Mouse (Mus musculus) midbrain, embryonic 10.5 days (tissue): ENCODE data around the gene Gm9774. TPM values are rescaled to one million over a fixed set of nuclear protein-coding genes. Genes with fewer than 3 reads are reported as not detected.

ENCODE experiments used
- DNase-seq: peaks from one replicate; pipeline ENCODE4 v3.0.0-alpha.2; 2017; ENCODE audit warnings: low spot score
- H3K27ac ChIP-seq: fragments of 300-500 bp; sonication (generic); replicated peaks from 2 replicates; pipeline ENCODE4 v1.5.1; 2016; ENCODE audit warnings: mild to moderate bottlenecking
- H3K27me3 ChIP-seq: fragments of 300-500 bp; sonication (generic); 2 replicates; pipeline ENCODE4 v1.6.1; 2016; ENCODE audit warnings: low read depth, mild to moderate bottlenecking; ENCODE audit not compliant: poor library complexity, severe bottlenecking
- H3K36me3 ChIP-seq: fragments of 300-500 bp; sonication (generic); 2 replicates; pipeline ENCODE4 v1.6.1; 2016; ENCODE audit warnings: mild to moderate bottlenecking, moderate library complexity
- H3K4me1 ChIP-seq: fragments of 300-500 bp; sonication (generic); 2 replicates; pipeline ENCODE4 v1.6.1; 2016
- H3K4me3 ChIP-seq: fragments of 300-500 bp; sonication (generic); 2 replicates; pipeline ENCODE4 v1.5.1; 2016; ENCODE audit warnings: mild to moderate bottlenecking, moderate library complexity
- H3K9me3 ChIP-seq: fragments of 300-500 bp; sonication (generic); replicated peaks from 2 replicates; pipeline ENCODE4 v1.6.1; 2016; ENCODE audit warnings: mild to moderate bottlenecking
- WGBS: fragments of 180-500 bp; shearing (Covaris S2); methylation state at CpG from one replicate; pipeline ENCODE4 v1.1.7; 2016; 5-methylcytosine and 5-hydroxymethylcytosine counted together
- polyA plus RNA-seq: library from polyadenylated mRNA; unstranded; fragments of >200 nt; fragmentation: Nextera tagmentation; extraction: Ambion mirVana; gene quantifications from 2 replicates; pipeline ENCODE4 v1.2.1, GENCODE M21; 2016

The Gm9774 gene
- polyA plus RNA-seq: 9.1 and 11.4 TPM in 2 replicates

DNA sequence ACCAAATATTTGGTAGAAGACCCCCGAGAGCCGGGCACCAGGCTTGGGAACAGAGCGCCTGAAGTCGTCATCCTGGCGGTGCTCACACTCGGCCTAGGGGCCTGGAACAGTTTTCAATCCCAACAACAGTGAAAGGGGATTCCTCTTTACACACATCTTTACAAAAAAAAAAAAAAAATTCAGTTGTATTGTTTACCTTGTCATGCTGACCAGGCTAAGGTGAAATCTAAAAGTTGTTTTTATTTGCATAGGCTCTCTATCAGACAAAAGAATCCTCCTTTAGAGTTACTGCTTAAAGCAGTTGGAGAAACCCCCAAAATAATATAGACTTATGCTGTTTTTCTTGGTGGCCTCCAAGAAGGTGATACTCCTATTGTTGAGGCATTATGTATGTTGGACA lies at the start of gene Gm9774:
Gm9774 (minus strand) TSS at position 101 of the 400 bp plus-strand sequence.
- H3K27me3 ChIP-seq: no peaks in the 10 kb centered on the region
- H3K27ac ChIP-seq: no peak within 1 kb of the TSS
- no peaks in the 10 kb centered on the region for H3K9me3 ChIP-seq
- H3K36me3 ChIP-seq: no peaks in the 10 kb centered on the region
- no peak for DNase-seq
- H3K4me3 ChIP-seq: no peak within 1 kb of the TSS
- H3K4me1 ChIP-seq: no peaks in the 10 kb centered on the region
- WGBS: 93% methylated on average over 6 of the region's 6 CpGs

DNA sequence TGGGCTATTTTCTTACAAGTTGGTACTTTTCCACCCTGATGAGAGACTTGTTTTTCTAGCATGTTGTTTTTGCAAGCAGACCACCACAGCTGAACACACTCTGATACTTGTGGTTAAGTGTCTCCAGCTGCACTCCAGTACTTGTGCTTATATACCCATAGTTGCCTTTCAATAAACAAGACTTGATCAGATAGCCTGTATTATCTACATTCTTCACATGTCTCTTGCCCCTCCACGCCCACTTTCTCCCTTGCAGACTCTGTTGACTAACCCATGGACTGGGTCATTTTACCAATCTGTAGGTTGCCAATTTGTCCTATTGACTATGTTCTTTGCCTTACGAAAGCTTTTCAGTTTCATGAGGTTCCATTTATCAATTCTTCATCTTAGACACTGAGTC lies 40.9 kb upstream of the Gm9774 start:
- H3K36me3 ChIP-seq: no peaks in the 10 kb centered on the region
- H3K27ac ChIP-seq: no peak overlapping the region
- DNase-seq: no peak
- H3K4me3 ChIP-seq: no peak overlapping the region
- H3K4me1 ChIP-seq: no peaks in the 10 kb centered on the region
- no peaks in the 10 kb centered on the region for H3K27me3 ChIP-seq
- WGBS: 82% methylated on average over 2 of the region's 2 CpGs
- no peaks in the 10 kb centered on the region for H3K9me3 ChIP-seq

DNA sequence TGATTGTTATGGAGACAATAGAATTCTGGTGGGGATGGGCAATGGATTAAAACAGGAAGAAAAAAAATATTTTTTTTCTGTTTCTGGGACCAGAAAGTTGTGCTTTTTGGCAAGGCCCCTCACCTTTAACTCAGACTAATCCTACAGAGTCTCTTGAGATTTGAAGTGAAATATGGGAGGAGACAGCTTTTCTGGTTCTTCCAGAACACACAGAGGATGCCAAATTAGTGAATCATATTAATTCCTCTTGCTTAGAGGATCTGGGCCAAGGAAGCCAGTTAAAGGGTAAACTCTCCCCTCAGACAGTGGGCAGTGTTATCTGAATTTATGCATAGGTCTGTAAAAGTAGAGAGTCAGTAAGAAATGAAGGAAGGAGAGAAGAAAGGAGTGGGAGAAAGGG lies 38.2 kb upstream of the Gm9774 start:
- H3K27ac ChIP-seq: no peak overlapping the region
- DNase-seq: no peak
- H3K4me3 ChIP-seq: no peak overlapping the region
- H3K27me3 ChIP-seq: no peaks in the 10 kb centered on the region
- H3K4me1 ChIP-seq: no peaks in the 10 kb centered on the region
- H3K9me3 ChIP-seq: no peaks in the 10 kb centered on the region
- no peaks in the 10 kb centered on the region for H3K36me3 ChIP-seq

DNA sequence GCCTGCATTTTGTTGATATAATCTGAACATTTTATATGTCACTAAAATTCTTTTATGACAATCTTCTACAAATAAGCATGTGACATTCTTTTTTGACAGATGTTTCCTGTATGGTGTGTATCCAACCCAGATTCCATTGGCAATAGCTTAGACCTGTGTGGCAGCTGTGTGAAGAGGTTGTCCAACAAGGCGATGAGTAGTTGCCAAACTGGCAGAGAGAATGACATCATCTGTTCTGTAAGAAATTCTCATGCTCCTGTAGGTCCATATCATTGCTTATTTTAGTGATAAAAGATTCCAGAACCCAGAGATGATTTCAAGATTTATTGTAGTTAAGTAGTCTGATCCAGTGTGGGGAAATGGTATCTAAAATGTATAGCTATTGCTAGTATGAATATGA lies 37.4 kb upstream of the Gm9774 start:
- no peaks in the 10 kb centered on the region for H3K27me3 ChIP-seq
- H3K36me3 ChIP-seq: no peaks in the 10 kb centered on the region
- no peak overlapping the region for H3K27ac ChIP-seq
- WGBS: 96% methylated on average over 1 of the region's 1 CpGs
- no peak overlapping the region for H3K4me3 ChIP-seq
- no peaks in the 10 kb centered on the region for H3K9me3 ChIP-seq
- no peak for DNase-seq
- H3K4me1 ChIP-seq: no peaks in the 10 kb centered on the region

GRCm38 (mm10) chr3:92458620-92459019 lies 29.4 kb upstream of the Gm9774 start, which contains the start of gene Sprr3:
Sprr3 (minus strand) TSS chr3:92458720.
- no peaks in the 10 kb centered on the region for H3K36me3 ChIP-seq
- no peak within 1 kb of the TSS for H3K27ac ChIP-seq
- 76% methylated on average over 2 of the region's 2 CpGs for WGBS
- no peak for DNase-seq
- H3K9me3 ChIP-seq: no peaks in the 10 kb centered on the region
- no peak within 1 kb of the TSS for H3K4me3 ChIP-seq
- no peaks in the 10 kb centered on the region for H3K27me3 ChIP-seq
- H3K4me1 ChIP-seq: no peaks in the 10 kb centered on the region

DNA sequence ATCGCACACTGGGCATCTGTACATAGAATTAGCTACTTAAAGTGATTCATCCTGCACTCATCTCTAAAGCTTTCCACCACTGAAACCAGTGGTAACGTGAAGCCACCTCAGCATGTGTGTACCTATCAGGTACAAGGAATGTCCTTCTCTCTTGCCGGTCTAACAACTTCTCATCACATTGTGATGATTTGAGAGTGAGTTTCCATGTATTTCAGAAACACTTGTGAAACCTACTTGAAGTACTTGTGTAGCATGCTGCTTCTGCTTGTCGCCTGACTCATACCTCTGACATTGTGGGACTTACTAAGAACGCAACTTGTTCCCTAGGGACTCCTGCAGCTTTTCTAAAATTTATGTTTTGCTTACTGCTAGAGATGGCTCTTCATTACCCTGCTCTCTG lies 25.9 kb upstream of the Gm9774 start:
- no peaks in the 10 kb centered on the region for H3K9me3 ChIP-seq
- no peak overlapping the region for H3K27ac ChIP-seq
- H3K4me3 ChIP-seq: no peak overlapping the region
- H3K36me3 ChIP-seq: no peaks in the 10 kb centered on the region
- DNase-seq: no peak
- H3K4me1 ChIP-seq: no peaks in the 10 kb centered on the region
- 89% methylated on average over 5 of the region's 5 CpGs for WGBS
- no peaks in the 10 kb centered on the region for H3K27me3 ChIP-seq

DNA sequence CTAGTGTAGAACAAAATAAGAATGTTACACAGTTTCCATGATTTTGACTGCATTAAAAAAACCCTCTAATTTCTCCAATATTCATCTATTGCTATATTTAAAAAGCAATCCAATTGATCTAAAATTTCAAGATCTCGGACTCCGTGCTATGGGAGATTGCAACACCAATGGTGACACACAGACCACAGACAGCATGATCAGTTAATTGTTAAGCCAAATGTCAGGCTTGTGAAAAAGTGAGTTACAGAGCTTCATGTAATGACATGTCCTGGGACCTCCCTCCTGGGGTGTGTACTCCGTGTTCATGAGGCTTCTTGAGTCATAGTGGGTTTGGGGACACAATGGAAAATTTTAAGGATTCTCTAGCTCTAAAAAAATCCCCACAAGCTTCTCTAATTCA lies 11.0 kb upstream of the Gm9774 start:
- Histone ChIP-seq H3K9me3 (no peaks in the 10 kb centered on the region), H3K27ac (no peak overlapping the region), H3K27me3 (no peaks in the 10 kb centered on the region), H3K4me3 (no peak overlapping the region), H3K36me3 (no peaks in the 10 kb centered on the region), H3K4me1 (no peaks in the 10 kb centered on the region)
- WGBS: 87% methylated on average over 3 of the region's 3 CpGs
- no peak for DNase-seq

GRCm38 (mm10) chr3:92438689-92439088 lies 9.5 kb upstream of the Gm9774 start, which contains the start of gene Sprr1b:
Sprr1b (minus strand) TSS chr3:92438789.
- H3K4me1 ChIP-seq: no peaks in the 10 kb centered on the region
- H3K9me3 ChIP-seq: no peaks in the 10 kb centered on the region
- H3K4me3 ChIP-seq: no peak within 1 kb of the TSS
- H3K27ac ChIP-seq: no peak within 1 kb of the TSS
- DNase-seq: no peak
- 86% methylated on average over 3 of the region's 3 CpGs for WGBS
- H3K27me3 ChIP-seq: no peaks in the 10 kb centered on the region
- no peaks in the 10 kb centered on the region for H3K36me3 ChIP-seq

- no peaks in the 10 kb centered on the region for H3K36me3 ChIP-seq
- H3K9me3 ChIP-seq: no peaks in the 10 kb centered on the region
- H3K4me3 ChIP-seq: no peak within 1 kb of the TSS
- 89% methylated on average over 2 of the region's 2 CpGs for WGBS
- H3K27ac ChIP-seq: no peak within 1 kb of the TSS
- no peaks in the 10 kb centered on the region for H3K4me1 ChIP-seq
- no peaks in the 10 kb centered on the region for H3K27me3 ChIP-seq
- DNase-seq: no peak
Observed at GRCm38 (mm10) chr3:92432282-92432681, 3.1 kb upstream of the Gm9774 start, which contains the start of gene Sprr2k. Sprr2k (plus strand) TSS chr3:92432582.

DNA sequence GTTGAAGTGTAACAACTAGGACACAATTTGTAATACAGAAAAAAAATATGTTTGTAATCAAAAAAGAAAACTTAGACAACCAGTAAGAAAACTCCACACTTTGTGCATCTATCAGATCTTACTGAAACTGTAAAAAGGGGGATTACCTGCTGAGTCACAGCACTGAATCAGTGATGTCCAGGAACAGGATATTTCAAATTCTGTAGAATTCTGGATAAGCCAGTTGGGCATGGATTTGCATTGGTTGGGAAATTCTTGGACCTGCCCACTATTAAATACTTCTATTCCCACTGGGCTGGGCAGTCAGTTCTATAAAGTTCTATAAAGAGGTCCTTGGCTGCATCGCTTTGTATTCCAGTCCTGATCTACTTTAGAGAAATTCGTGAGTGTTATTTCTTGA lies 11.4 kb downstream of the Gm9774 start, which contains the start of gene Sprr2j-ps:
Sprr2j-ps (plus strand) TSS at position 301 of the 400 bp plus-strand sequence.
- Histone ChIP-seq H3K4me1 (no peaks in the 10 kb centered on the region), H3K9me3 (no peaks in the 10 kb centered on the region), H3K4me3 (no peak within 1 kb of the TSS), H3K36me3 (no peaks in the 10 kb centered on the region), H3K27me3 (no peaks in the 10 kb centered on the region), H3K27ac (no peak within 1 kb of the TSS)
- 94% methylated on average over 2 of the region's 2 CpGs for WGBS
- DNase-seq: no peak

- Histone ChIP-seq H3K27me3 (no peaks in the 10 kb centered on the region), H3K27ac (no peak within 1 kb of the TSS), H3K4me3 (no peak within 1 kb of the TSS), H3K36me3 (no peaks in the 10 kb centered on the region), H3K9me3 (no peaks in the 10 kb centered on the region), H3K4me1 (no peaks in the 10 kb centered on the region)
- no peak for DNase-seq
- WGBS: 93% methylated on average over 2 of the region's 2 CpGs
Observed at GRCm38 (mm10) chr3:92407691-92408090, 21.5 kb downstream of the Gm9774 start, which contains the start of gene Sprr2i. Sprr2i (plus strand) TSS chr3:92407991.

- Histone ChIP-seq H3K9me3 (no peaks in the 10 kb centered on the region), H3K27me3 (no peaks in the 10 kb centered on the region), H3K4me1 (no peaks in the 10 kb centered on the region), H3K4me3 (no peak overlapping the region), H3K36me3 (no peaks in the 10 kb centered on the region), H3K27ac (no peak overlapping the region)
- no peak for DNase-seq
- 43% methylated on average over 1 of the region's 1 CpGs for WGBS
Observed at GRCm38 (mm10) chr3:92394301-92394700, 34.9 kb downstream of the Gm9774 start.

GRCm38 (mm10) chr3:92385385-92385784 lies 43.8 kb downstream of the Gm9774 start, which contains the start of gene Sprr2h:
Sprr2h (plus strand) TSS chr3:92385685.
- H3K9me3 ChIP-seq: no peaks in the 10 kb centered on the region
- H3K4me1 ChIP-seq: no peaks in the 10 kb centered on the region
- H3K36me3 ChIP-seq: no peaks in the 10 kb centered on the region
- H3K27ac ChIP-seq: no peak within 1 kb of the TSS
- H3K4me3 ChIP-seq: no peak within 1 kb of the TSS
- WGBS: 74% methylated on average over 1 of the region's 1 CpGs
- no peak for DNase-seq
- H3K27me3 ChIP-seq: no peaks in the 10 kb centered on the region
